Mouse (Mus musculus) retina, postnatal 1 day (tissue): Measurements from ENCODE around the gene Astn1.

Source experiments
- DNase-seq: peaks from one replicate; pipeline ENCODE4 v3.0.0-alpha.2; 2012

The Astn1 gene

DNA sequence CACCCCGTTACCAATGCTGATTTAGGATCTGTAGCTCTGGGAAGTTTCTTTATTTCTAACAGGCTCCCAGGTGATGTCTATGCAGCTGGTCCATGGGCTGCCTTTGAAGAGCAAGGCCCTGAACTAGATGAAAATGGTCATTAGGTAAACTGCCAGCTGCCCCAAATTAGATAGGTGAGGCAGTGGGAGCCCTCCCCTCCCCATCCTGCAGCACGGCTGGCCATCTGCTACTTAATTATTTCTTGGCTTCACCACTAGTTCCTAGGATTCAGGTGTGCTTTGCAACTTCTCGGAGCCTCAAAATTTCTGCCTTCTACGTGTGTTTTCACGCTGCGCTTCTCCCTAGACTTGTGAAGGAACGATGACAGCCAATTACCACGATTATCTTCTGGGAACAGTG lies 59.4 kb downstream of the Astn1 start:
- no peak for DNase-seq

DNA sequence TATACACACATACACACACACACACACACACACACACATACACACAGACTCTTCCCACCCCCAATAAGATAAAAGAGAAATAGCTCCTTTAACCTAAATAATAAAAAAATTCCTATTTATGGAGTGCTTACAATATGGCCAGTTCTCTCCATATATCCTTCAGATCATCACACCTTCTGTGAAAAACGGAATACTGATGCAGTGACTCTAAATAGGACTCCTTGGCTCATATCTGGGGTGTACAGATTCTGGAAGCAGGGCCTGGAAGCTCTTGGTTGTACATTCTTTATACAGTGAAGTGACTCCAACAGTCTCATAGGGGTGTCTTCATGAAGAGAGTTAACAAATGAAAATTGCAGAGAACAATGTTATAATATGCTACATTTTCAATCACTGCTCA lies 60.7 kb downstream of the Astn1 start:
- DNase-seq, result no peak

DNA sequence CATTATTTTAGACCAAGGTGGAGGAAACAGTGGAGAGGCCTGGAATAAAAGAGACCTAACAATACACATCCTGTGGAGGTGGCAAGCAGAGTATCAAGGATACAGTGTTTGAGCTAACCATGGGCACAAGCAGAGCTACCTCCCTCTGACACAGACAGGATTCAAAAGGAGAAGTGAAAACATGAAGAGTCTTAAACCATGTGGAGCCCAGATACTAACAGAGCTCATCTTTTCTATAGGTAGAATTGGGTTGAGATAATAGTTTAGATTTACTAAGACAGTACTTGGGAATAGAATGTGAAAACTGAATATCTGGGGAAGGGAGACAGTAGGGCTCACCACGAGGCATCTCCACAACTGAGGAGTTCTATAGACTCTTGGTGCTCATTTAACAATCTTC lies 84.0 kb downstream of the Astn1 start:
- no peak for DNase-seq

DNA sequence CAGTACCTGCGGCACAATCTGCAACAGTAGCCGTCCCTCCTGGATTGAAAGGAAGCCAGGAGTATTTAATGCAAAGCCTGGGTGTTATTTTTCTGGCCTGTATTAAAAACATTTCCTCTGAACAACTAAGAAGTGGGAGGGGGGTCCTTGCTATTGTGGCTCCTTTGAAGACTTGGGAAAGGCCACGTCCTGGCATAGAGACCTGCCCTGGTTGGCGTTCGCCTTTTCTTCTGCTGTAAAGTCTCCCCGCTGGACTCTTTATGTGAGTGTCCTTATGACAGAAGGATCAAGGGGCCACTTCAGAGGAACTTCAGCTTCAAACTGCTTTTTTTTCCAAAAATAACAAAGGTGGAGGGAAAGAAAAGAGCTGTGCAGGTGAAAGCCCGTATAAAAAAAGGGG lies 85.9 kb downstream of the Astn1 start:
- DNase-seq, result no peak

DNA sequence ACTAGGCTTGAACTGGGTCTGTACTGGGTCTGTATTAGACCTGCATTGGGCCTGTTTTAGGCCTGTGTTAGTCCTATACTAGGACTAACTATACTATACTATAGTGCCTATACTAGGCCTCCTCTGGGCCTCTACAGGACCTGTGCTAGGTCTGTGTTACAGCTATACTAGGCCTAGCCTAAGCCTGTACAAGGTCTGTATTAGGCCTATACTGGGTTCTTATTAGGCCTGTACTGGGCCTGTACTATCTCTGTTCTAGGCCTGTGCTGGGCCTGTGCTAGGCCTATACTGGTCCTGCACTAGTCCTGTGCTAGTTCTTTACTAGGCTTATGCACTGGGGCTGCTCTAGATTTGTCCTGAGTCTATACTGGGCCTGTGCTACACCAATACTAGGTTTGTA lies 90.6 kb downstream of the Astn1 start:
- DNase-seq, result no peak

DNA sequence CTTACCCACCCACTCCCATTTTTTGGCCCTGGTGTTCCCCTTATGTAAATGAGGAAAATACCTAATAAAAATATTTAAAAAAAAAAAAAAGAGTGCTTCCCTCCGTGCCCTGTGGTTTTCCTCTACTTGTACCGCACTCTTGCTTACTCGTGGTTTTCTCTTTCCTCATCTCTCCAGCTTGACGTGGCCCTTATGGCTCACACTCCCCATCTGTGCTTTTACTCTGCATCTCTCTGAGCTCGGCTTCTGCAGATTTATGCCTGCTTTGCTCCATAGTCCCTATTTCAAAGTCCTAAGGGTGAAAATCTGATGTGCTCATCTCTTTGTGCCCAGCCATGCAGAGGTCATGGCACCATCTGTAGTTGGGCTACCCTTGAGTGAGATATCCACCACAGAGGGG lies 91.5 kb downstream of the Astn1 start:
- no peak for DNase-seq

DNA sequence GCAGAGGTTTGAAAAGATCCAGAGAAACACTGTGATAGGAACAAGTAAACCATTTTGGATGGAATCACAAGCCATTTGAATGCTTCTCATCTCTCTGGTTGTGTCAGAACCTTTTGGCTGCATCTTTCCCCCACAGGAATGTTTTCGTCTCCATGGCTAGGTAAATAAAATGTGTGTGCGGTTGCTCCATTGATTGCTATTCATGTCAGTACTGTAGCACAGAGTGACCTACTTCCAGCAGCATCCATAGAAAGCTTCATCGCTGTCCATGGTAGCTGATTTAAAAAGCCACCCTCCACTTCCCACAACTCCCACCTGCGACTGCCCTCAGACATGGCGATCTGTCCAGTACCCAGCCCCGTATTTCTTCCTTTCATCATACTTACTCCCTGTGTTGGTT lies 101.9 kb downstream of the Astn1 start:
- peak; percentile 74 for DNase-seq

DNA sequence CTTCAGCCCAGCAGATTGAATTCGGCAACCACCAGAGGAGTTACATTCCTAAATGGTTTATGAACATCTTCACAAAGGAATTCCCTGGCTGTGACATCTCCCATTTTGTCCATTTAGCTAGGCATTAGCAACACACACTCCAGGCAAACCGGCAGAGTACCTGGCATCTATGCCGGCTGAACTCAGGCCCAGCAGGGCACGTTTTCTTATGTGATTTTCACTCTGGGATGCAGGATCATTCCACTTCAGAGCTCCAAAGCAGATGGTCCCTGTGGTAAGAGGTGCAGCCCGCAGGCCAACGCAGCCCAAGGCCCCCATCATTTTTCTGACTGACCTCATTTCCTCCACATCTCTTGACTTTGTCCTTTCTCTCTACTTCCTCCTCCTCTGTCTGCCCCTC lies 103.2 kb downstream of the Astn1 start:
- peak; percentile 11 for DNase-seq

DNA sequence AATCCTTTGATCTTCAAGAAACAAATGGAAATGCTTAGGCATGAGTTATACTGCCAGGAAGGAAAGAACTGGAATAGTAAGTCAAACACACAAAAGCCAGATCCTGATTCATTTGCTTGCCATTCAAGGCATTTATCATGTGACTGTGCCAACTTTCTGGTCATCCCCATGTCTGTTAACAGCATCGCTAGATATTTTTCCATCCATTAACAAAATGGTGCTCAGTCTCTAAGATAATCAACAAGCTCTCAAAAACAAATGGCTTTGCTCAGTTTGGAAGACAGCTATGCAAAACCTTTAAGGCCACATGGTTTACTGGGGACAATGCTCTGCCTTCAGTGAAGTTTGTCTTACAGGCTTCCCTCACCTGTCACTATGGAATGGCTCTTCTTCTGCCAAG lies 115.8 kb downstream of the Astn1 start:
- DNase-seq, result no peak

DNA sequence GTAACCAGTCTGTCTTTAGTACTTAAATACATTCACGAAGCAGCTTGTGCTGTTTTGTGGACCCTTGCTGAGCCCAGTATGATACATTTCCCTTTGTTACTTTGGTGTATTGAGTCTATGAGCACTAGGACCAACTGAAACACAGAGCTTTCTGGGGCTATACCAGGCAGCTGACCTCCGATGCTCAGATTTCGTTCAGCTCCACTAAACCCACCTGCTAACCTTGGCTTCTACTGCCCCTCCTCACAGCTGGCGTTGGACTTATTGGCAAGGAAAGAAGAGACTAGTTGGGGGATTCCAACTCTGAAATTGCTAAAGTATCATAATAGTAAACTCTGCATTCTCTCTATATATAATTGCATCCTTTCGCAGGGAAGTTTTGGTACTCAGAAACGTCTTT lies 118.2 kb downstream of the Astn1 start:
- peak; percentile 54 for DNase-seq

DNA sequence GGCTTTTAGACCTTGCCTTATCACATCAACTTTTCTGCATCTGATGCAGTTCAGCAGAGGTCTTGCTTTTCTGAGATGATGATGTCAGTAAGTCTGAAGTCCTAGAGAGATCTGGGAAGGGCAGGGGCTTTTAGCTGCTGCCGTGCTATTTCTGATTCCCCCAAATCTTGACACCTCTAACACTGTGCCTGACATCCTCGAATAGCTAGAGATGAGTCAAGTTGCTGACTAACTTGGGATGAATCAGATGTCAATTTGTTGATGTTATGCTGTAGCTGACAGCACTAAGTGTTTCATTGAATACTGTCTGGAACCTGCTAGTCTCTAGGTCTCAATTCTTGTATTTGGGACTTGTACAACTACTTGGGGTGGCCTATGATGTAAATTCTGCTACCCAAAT lies 121.7 kb downstream of the Astn1 start:
- DNase-seq, result no peak

DNA sequence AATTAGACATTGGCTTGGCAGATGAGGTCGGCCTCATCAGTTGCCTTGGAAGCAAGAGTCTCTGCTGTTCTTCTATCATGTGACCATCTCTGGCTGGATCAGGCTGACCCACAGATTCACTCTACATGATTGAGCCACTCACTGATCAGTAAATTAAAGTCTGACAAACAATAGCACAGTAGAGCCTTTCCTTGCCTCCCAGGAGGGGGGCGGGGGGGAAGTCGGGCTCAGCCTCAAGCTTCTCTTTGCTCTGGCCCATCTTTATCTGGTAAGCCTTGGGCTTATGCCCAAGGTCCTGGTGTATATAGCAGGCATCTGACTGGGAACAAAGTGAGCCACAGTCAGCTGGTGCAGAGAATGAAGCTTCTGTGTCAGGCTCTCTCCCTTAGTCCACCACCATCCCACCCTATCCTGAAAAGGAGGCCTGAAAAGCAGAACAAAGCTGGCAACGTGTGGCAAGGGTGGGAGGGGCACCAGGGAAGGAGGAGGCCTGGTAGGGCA lies 127.5 kb downstream of the Astn1 start:
- peak; percentile 91 for DNase-seq

DNA sequence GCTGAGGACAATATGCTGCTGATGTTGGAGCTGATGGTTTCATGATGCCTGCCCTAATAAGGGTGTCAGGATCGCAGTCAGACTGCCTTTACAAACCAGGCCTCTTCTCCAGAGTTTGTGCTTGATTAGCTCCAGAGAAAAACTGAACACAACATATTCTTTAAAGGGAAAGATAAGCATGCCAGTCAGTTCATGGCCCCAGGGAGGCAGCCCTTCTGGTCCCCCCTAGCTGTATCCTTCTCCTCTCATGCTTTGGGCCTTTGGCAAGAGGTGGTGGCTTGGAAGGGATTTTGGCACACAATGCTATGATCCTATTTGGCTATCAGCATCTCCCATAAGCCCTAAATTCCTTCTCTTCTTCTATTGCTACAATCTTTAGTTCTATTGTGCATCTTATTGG lies 128.1 kb downstream of the Astn1 start:
- no peak for DNase-seq

DNA sequence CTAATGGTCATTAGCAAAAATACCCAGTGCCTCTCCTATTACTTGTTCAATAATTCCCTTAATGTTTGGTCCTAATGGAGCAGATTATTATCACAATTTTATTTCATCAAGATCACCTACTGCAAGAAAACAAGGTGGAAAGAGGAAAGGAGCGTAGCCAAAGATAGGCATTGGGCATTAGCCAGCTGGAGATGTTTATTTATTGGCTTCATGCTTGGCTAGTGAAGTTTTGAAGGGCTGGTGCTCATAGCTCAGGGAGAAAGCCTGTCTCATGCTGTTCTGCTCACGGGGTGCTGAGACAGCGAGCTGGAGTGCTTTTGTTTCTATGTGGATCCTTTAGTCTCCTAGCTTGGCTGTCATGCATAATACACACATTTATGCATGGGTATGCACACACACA lies 131.2 kb downstream of the Astn1 start:
- no peak for DNase-seq

DNA sequence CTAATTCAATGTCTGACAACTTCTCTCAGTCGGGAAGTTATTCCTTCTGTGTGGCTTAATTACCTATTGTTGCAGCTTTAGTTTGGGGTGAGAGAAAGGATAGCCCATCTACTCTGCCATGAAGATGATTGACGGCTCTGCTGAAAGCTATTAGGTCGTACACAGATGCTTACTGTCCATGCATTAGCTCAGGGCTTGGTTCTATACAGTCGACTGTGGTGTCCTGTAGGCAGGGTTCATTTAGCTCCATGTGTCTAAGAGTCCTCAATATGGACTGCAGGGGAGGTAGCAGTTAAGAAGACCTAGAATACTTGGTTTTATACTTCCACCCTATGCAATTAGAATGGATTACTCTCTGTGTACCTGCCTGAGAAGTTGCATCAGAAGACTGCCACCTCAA lies 138.1 kb downstream of the Astn1 start:
- DNase-seq, result peak; percentile 19

DNA sequence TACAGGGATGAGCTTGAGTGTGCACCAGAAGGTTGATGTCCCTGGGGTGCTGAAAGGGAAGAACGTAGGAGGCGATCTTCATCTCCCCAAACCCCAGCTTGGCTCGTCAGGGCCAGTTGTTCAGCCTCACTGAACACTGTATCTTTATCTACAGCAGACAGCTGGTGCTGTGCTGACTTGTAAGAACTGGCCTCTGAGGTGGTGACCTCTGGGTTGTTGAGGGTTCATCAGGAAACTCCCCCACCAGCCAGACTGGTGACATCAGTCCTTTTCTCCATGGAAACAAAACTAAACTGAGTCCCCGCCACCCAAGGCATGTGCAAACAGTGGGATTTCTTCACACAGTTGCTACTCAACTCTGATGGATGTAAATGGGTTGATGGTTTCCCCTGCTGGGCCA lies 138.9 kb downstream of the Astn1 start:
- peak; percentile 34 for DNase-seq

DNA sequence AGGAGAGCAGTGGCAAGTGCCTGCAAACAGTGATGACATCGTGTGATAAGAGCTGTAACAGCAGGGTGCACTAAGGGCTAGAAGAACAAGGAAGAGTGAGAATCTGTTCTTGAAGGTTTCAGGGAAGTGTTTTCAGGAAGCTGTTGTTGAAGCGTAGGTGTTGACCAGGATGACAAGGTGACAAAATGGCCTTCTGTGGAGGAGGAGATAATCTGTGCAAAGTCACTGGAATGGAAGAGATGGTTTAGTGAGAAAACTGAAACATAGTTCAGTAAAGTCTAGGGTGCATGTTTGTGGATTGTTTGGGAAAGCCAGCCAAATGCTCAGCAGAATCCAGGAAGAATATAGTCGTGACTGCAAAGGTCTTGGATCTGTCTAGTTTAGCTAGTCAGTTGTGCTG lies 145.5 kb downstream of the Astn1 start:
- no peak for DNase-seq

DNA sequence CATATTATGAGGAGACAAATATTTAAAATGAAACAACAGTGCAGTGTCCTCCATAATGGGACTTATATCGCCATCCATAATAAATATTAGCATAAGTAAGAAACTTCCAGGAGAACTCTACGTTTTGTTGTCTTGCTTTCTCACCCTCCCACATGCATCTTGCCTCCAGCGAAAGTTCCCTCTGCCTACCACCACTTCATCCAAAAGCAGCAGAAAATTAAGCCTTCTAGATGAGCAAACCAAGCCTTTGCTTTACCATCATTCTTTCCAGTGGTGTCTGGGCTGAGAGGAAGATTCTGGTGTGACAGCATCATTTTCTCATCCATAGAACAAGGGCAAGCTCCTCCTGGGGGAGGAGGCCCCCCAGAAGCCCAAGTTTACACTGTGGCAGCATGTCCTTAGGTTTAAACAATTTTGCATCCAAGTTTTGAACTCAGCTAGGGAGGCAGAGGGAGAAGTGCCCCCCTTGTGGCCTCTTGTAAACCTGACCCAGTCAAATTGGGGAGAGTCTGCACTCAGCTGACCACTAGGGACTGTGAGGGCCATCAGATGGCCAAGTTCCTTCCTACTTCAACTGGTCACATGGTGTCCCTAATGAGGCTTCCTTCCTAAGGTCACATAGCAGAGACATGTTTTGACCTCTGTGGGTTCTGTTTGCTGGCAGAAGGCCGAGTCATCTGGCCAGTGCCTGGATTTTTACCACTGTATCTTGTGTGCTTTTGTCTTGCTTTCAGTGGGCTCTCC lies 147.2 kb downstream of the Astn1 start:
- no peak for DNase-seq

DNA sequence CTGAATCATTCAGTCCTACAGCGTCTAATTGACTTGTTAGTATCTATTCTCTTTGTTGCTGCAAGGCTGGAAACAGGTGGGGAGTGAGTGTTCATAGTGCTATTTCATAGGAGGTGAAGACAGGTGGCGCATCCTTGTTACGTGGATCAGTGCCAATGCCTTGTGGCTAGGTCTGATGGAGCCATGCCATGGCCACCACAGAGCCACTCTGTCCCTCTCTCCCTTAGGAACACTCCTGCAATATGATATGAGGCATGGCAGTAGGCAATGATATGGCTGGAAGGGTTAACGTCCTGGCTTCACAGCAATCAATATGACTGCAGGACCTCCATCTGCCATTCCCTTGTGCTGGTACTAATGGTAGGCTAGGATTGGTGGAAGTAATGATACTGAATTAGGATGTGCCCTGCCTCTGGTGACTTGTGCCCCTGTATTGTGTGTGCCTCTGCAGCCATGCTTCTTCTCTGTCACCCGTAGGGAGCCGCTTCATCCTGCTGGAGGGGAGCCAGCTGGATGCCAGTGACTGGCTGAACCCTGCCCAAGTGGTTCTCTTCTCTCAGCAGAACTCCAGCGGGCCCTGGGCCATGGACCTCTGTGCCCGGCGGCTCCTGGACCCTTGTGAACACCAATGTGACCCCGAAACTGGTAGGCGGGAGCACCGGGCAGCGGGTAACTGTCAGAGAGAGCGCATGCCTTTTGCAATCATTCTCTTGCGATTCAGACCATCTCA lies 148.6 kb downstream of the Astn1 start:
- DNase-seq, result no peak

DNA sequence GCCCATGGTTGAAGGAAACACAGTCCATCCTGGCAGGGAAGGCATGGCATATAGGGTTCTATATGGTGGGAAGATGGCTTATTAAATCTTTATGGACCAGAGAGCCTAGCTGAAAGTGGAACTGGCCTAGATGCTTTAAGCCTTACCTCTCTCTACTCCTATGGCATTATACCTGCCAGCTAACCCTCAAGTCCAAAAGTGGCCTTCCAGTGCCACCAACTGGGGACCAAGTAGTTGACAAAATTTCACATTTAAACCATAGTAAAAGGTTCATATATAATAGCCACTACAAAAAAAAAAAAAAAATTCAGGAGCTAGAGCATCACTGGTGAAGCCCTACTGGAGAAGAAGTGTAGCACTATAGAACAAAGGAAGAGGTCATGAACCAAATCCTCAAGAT lies 150.0 kb downstream of the Astn1 start:
- DNase-seq, result no peak

DNA sequence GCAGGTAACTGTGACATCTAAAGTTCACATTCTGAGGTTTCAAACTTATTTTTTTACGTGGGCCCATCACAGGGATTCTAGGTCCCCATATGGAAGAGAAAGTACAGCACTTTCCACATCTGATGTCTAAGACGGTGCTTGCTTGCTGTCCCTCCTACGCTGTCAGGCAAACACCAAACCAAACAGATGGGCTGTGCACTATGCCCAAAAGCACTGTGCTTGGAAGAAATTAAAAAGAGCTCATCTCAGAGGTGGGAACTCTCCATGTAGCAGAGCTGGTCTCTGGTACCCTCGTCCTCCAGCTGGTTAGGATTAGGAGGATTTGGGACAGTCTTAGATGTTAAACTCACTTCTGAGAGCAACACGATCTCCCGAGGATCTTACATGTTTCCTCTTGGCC lies 150.6 kb downstream of the Astn1 start:
- DNase-seq, result no peak

DNA sequence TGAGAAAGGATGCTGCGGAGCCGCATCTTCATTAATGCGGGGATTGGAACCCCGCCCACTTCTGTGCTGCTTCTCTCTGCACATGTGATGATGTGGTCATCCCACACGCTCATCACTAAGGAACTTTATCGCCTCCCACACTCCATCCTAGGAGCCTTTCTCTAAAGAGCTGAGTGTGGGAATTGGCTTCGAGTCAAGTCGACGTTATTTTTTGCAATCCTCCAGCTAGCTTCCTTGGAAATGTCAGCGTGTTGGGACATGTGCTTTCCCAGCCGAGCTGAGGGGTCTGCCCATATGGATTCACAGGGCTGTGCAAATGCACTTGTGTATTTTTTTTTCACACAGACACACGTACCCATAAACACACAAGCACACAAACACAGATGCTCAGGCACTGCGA lies 151.5 kb downstream of the Astn1 start:
- no peak for DNase-seq

DNA sequence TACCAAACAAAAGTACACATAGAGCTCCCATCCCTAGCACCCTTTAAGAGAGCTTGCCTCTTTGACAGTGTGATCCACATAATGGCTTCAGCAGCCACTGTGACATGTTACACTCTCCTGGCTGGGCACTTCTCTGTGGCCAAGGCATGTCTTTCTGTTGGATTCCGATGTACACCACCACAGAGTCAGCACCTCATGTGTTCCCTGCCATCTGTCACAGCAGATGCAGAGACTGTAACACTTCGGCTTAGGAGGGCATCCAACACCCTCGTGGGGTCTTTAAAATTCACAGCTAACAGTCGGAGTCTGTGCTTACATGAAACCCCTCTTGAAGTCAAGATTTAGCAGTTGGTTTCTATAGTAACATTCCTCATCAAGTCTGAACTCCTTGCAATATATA lies 154.5 kb downstream of the Astn1 start:
- no peak for DNase-seq

DNA sequence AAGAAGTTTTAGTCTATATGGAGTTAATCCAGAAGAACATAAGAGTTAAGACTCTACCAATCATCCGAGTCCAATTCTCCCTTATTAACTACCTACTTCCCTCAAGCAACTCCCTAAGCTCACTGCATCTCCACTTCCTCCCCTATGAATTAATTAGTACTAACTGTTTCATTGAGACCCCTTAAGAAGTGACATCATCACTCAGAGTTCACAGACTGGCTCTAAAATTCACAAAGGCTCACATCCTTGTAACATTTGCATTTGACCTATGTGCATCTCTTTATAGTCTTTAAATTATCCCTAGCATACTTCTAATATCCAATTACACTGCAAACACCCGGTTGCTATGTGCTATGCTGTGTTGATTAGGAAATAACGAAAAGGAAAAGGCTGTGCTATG lies 174.1 kb downstream of the Astn1 start:
- DNase-seq, result no peak

DNA sequence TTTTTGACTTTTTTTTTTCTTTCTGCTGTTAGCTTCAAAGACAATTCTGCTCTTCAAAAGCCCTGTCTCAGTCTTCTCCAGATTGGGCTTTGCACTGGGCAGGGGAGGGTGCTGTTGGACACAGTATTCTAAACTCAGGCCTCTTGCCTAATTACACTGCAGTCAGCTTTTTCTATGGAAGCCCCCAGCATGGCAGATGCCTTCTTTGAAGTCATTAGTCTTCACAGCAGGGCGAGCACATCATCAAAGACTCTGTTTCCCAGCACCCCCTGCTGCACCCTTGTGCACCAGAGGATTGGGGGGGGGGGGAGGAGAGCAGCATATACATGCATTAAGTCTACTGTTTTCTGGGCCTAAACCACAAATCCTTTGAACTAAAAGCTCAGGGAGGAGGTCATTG lies 174.8 kb downstream of the Astn1 start:
- DNase-seq, result peak; percentile 40
